Mouse (Mus musculus): ENCODE results near the gene Ddx39b. TPM values are rescaled to one million over a fixed set of nuclear protein-coding genes. Genes with fewer than 3 reads are reported as not detected.

The Ddx39b gene
- polyA plus RNA-seq, 1 experiment: 268 TPM

DNA sequence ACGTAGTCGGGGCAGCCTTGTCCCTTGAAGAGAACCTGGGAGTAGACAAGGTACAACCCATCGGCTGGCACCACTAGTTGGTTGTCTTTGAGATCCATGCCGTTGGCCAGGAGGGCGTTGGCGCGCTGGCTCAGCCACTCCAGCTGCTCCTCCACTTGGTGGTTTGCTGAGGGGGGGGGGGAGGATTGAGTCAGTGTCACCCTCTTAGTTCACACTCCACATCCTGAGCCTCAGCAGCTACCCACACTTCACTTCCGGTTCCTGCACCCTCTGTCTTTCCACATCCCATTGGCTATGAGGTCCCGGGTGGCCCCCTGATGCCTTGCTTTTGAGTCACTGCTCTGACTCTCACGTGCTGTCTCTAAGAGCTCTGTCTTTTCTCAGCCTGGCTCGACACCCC is 41.1 kb upstream of the Ddx39b start:
- Histone ChIP-seq H3K79me2 (ENCODE audit: control insufficient read depth, insufficient read depth) (no peaks in the 10 kb centered on the region), H3K4me2 (ENCODE audit: low read depth) (no peak overlapping the region), H3K36me3 (ENCODE audit: control insufficient read depth, insufficient read depth) (no peaks in the 10 kb centered on the region), H3K4me3 (no peak overlapping the region), H3ac (ENCODE audit: control insufficient read depth, insufficient read length) (no peak overlapping the region), H3K27me3 (ENCODE audit: control insufficient read depth, insufficient read depth, insufficient read length) (no peaks in the 10 kb centered on the region)
- TF ChIP-seq USF1 (IDR thresholded peaks at IDR 0.05; ENCODE audit: low read depth): no peak
- peak in 1 of 3 experiments; percentile 63 for TF ChIP-seq MYOD1 (IDR thresholded peaks at IDR 0.05; ENCODE audit: control insufficient read depth in 1 of 3, insufficient read length in 2 of 3, low read depth in 2 of 3)
- TF ChIP-seq MYOG (IDR thresholded peaks at IDR 0.05; ENCODE audit: control insufficient read depth in 1 of 3, insufficient read depth in 1 of 3, insufficient read length in 2 of 3, low read depth in 2 of 3): peak in 1 of 3 experiments; percentile 50

DNA sequence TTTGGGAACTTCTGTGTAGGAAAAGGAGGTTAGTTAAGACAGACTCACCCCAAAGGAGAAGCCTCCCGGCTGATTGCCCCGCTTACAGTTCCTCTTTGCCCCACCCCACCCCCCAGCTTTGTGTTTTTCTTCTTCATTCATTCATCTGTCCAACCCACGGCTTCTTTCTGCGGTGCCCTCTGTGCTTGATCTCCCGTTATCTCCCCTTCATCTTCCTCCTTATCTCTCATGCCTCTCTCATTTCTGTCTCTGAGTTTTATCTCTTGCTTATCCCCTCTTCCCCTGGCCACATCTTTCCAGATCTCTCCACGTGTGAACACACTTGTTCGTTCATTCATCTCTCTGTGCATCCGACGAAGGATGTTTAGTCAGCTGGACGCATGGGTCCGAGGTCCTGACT is 40.4 kb upstream of the Ddx39b start:
- no peak overlapping the region for H3ac ChIP-seq (ENCODE audit: control insufficient read depth, insufficient read length)
- H3K4me2 ChIP-seq (ENCODE audit: low read depth): no peak overlapping the region
- TF ChIP-seq POLR2AphosphoS2 (IDR thresholded peaks at IDR 0.05; ENCODE audit: insufficient read length, low read depth) (no peak), REST (IDR thresholded peaks at IDR 0.05; ENCODE audit: insufficient read depth, insufficient read length) (no peak), E2F4 (IDR thresholded peaks at IDR 0.05; ENCODE audit: insufficient read depth) (no peak), CEBPB (IDR thresholded peaks at IDR 0.05; ENCODE audit: insufficient read depth, poor library complexity, severe bottlenecking) (no peak), TCF3 (IDR thresholded peaks at IDR 0.05; ENCODE audit: insufficient read length, low read depth) (no peak), SRF (IDR thresholded peaks at IDR 0.05; ENCODE audit: control insufficient read depth, insufficient read length, low read depth) (no peak), POLR2A (IDR thresholded peaks at IDR 0.05; ENCODE audit: insufficient read length, low read depth) (no peak), MYOG (IDR thresholded peaks at IDR 0.05; ENCODE audit: control insufficient read depth in 1 of 3, insufficient read depth in 1 of 3, insufficient read length in 2 of 3, low read depth in 2 of 3) (no peak)
- H3K79me2 ChIP-seq (ENCODE audit: control insufficient read depth, insufficient read depth): no peaks in the 10 kb centered on the region
- no peaks in the 10 kb centered on the region for H3K27me3 ChIP-seq (ENCODE audit: control insufficient read depth, insufficient read depth, insufficient read length)
- no peaks in the 10 kb centered on the region for H3K36me3 ChIP-seq (ENCODE audit: control insufficient read depth, insufficient read depth)
- no peak overlapping the region for H3K4me3 ChIP-seq

DNA sequence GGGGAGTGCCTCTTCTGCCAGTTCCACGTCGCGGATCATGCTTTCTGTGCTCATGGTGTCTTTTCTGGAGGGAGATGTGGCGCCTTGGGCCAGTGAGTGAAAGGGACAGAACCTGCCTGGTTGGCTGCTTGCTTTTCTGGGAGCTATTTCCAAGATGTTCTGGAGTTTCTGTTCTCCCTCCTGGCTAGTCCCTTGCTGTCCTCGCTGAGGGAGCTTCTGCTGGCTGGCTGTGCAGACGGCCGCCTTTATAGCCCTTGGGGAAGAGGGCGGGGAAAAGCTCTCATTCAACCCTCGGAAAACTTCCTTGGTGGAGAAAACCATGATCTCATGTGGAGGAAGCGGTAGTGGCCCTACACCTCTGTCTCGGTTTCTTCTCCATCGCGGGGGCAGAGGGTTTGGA is 39.8 kb upstream of the Ddx39b start, which contains the start of gene Tnf:
Gene Tnf (minus strand): TSS at position 221 of the 400 bp plus-strand sequence.
- Histone ChIP-seq H3K27me3 (ENCODE audit: control insufficient read depth, insufficient read depth, insufficient read length) (no peaks in the 10 kb centered on the region), H3K36me3 (ENCODE audit: control insufficient read depth, insufficient read depth) (no peaks in the 10 kb centered on the region), H3K4me2 (ENCODE audit: low read depth) (peak within 1 kb of the TSS; percentile 12), H3K79me2 (ENCODE audit: control insufficient read depth, insufficient read depth) (no peaks in the 10 kb centered on the region), H3K4me3 (no peak within 1 kb of the TSS), H3ac (ENCODE audit: control insufficient read depth, insufficient read length) (no peak within 1 kb of the TSS)
- no peak for TF ChIP-seq TCF12 (IDR thresholded peaks at IDR 0.05; ENCODE audit: insufficient read depth, poor library complexity, severe bottlenecking)
- no peak for TF ChIP-seq POLR2A (IDR thresholded peaks at IDR 0.05; ENCODE audit: insufficient read length, low read depth)
- TF ChIP-seq POLR2AphosphoS2 (IDR thresholded peaks at IDR 0.05; ENCODE audit: insufficient read length, low read depth): no peak
- no peak for TF ChIP-seq USF1 (IDR thresholded peaks at IDR 0.05; ENCODE audit: low read depth)

GRCm38 (mm10) chr17:35202442-35202841 is 39.1 kb upstream of the Ddx39b start:
- H3K27me3 ChIP-seq (ENCODE audit: control insufficient read depth, insufficient read depth, insufficient read length): no peaks in the 10 kb centered on the region
- no peak for TF ChIP-seq E2F4 (IDR thresholded peaks at IDR 0.05; ENCODE audit: insufficient read depth)
- no peak for TF ChIP-seq MAX (IDR thresholded peaks at IDR 0.05; ENCODE audit: low read depth)
- no peak for TF ChIP-seq SRF (IDR thresholded peaks at IDR 0.05; ENCODE audit: control insufficient read depth, insufficient read length, low read depth)
- TF ChIP-seq TCF3 (IDR thresholded peaks at IDR 0.05; ENCODE audit: insufficient read length, low read depth): no peak
- TF ChIP-seq CEBPB (IDR thresholded peaks at IDR 0.05; ENCODE audit: insufficient read depth, poor library complexity, severe bottlenecking): no peak
- no peak for TF ChIP-seq USF1 (IDR thresholded peaks at IDR 0.05; ENCODE audit: low read depth)
- no peak for TF ChIP-seq POLR2AphosphoS2 (IDR thresholded peaks at IDR 0.05; ENCODE audit: insufficient read length, low read depth)
- no peak overlapping the region for H3K4me3 ChIP-seq

GRCm38 (mm10) chr17:35204494-35205379 is 36.8 kb upstream of the Ddx39b start, which contains the start of gene Lta:
TSS of gene Lta (minus strand) at chr17:35205351.
- Histone ChIP-seq H3K36me3 (ENCODE audit: control insufficient read depth, insufficient read depth) (no peaks in the 10 kb centered on the region), H3ac (ENCODE audit: control insufficient read depth, insufficient read length) (no peak within 1 kb of the TSS), H3K79me2 (ENCODE audit: control insufficient read depth, insufficient read depth) (no peaks in the 10 kb centered on the region), H3K27me3 (ENCODE audit: control insufficient read depth, insufficient read depth, insufficient read length) (no peaks in the 10 kb centered on the region), H3K4me2 (ENCODE audit: low read depth) (no peak within 1 kb of the TSS), H3K4me3 (no peak within 1 kb of the TSS)
- no peak for TF ChIP-seq POLR2A (IDR thresholded peaks at IDR 0.05; ENCODE audit: insufficient read length, low read depth)
- no peak for TF ChIP-seq REST (IDR thresholded peaks at IDR 0.05; ENCODE audit: insufficient read depth, insufficient read length)
- TF ChIP-seq SRF (IDR thresholded peaks at IDR 0.05; ENCODE audit: control insufficient read depth, insufficient read length, low read depth): no peak
- TF ChIP-seq MYOD1 (IDR thresholded peaks at IDR 0.05; ENCODE audit: control insufficient read depth in 1 of 3, insufficient read length in 2 of 3, low read depth in 2 of 3): no peak
- no peak for TF ChIP-seq USF1 (IDR thresholded peaks at IDR 0.05; ENCODE audit: low read depth)
- no peak for TF ChIP-seq E2F4 (IDR thresholded peaks at IDR 0.05; ENCODE audit: insufficient read depth)
- no peak for TF ChIP-seq MAX (IDR thresholded peaks at IDR 0.05; ENCODE audit: low read depth)
- no peak for TF ChIP-seq POLR2AphosphoS2 (IDR thresholded peaks at IDR 0.05; ENCODE audit: insufficient read length, low read depth)

More at GRCm38 (mm10) chr17:35202442-35202841, 39.1 kb upstream of the Ddx39b start:
- no peak overlapping the region for H3ac ChIP-seq (ENCODE audit: control insufficient read depth, insufficient read length)
- H3K79me2 ChIP-seq (ENCODE audit: control insufficient read depth, insufficient read depth): no peaks in the 10 kb centered on the region
- no peaks in the 10 kb centered on the region for H3K36me3 ChIP-seq (ENCODE audit: control insufficient read depth, insufficient read depth)
- no peak overlapping the region for H3K4me2 ChIP-seq (ENCODE audit: low read depth)
